Comparison of ENCODE assay signal across 8 mouse cellular contexts in the genomic region with DNA sequence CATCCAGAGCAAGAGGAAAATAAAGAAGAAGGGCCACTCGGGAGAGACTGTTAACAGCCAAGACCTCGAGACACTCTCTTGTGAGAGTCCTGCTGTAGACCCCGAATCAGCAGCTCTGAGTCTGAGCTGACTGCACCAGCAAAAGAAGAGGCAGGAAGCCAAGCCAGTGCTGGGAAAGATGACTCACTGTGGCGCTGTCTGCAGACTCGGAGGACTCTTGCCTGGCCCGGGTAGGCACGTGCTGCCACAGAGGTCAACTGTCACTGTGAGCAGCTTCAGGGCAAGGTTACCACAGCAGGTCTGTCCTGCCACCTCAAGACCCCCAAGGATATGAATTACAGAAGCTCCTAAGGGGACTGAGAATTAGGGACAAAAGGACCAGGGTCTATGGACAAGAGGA. TPM values are rescaled to one million over a fixed set of nuclear protein-coding genes. Genes with fewer than 3 reads are reported as not detected.
A peak's percentile ranks its signal among the peaks of the same experiment; 100 is the strongest.
DNase-seq lines count a peak whose midpoint lies in the region; ATAC-seq and TF ChIP-seq lines count a peak whose summit lies in the region.

No protein-coding gene starts in this region.

- H3K79me2 ChIP-seq in C2C12 (ENCODE audit: control insufficient read depth, insufficient read depth), result no peaks in the 10 kb centered on the region

- peak; percentile 15 for DNase-seq in forebrain, postnatal 0 days
- DNase-seq in forebrain, embryonic 14.5 days (ENCODE audit: low spot score), result no peak
- DNase-seq in cerebellum, postnatal 36 days, result peak; percentile 5 to 7
- DNase-seq in layer of hippocampus, postnatal 10 days (ENCODE audit: low spot score in 2 of 2), result peak; percentile 22 to 42
- DNase-seq in stomach, postnatal 0 days (ENCODE audit: low spot score), result peak; percentile 25
- no peak for DNase-seq in spleen, postnatal 14 days (ENCODE audit: low spot score in 2 of 2)

- H3K4me2 ChIP-seq in forebrain, postnatal 0 days (ENCODE audit: low read depth), result no peak overlapping the region
- no peak overlapping the region for H3K4me2 ChIP-seq in forebrain, embryonic 14.5 days (ENCODE audit: low read length)
- no peak overlapping the region for H3K4me2 ChIP-seq in stomach, postnatal 0 days (replicated peaks; ENCODE audit: low read depth)
- H3K4me2 ChIP-seq in kidney, embryonic 14.5 days (replicated peaks; ENCODE audit: low read depth, low read length), result no peak overlapping the region

- H3ac ChIP-seq in C2C12 (ENCODE audit: control insufficient read depth, insufficient read length, low read depth), result no peak overlapping the region

- no peaks in the 10 kb centered on the region for H3K4me1 ChIP-seq in forebrain, postnatal 0 days (ENCODE audit: insufficient read depth)
- H3K4me1 ChIP-seq in forebrain, embryonic 14.5 days (ENCODE audit: control insufficient read depth, insufficient read depth, low read length), result no peaks in the 10 kb centered on the region
- no peaks in the 10 kb centered on the region for H3K4me1 ChIP-seq in stomach, postnatal 0 days (replicated peaks; ENCODE audit: control insufficient read depth, insufficient read depth)
- H3K4me1 ChIP-seq in kidney, embryonic 14.5 days (ENCODE audit: control insufficient read depth, insufficient read depth, low read length), result no peaks in the 10 kb centered on the region

- no peak overlapping the region for H3K9ac ChIP-seq in forebrain, postnatal 0 days
- no peak overlapping the region for H3K9ac ChIP-seq in forebrain, embryonic 14.5 days (ENCODE audit: low read length)
- no peak overlapping the region for H3K9ac ChIP-seq in stomach, postnatal 0 days (ENCODE audit: low read length)
- H3K9ac ChIP-seq in kidney, embryonic 14.5 days (ENCODE audit: low read depth, low read length), result no peak overlapping the region

- no peaks in the 10 kb centered on the region for H3K27me3 ChIP-seq in forebrain, postnatal 0 days (ENCODE audit: insufficient read depth, low read length)
- no peaks in the 10 kb centered on the region for H3K27me3 ChIP-seq in forebrain, embryonic 14.5 days (replicated peaks; ENCODE audit: control insufficient read depth, insufficient read depth, low read length)
- H3K27me3 ChIP-seq in C2C12 (ENCODE audit: control insufficient read depth, insufficient read depth, insufficient read length), result peaks cover 21% of the 10 kb centered on the region
- no peaks in the 10 kb centered on the region for H3K27me3 ChIP-seq in stomach, postnatal 0 days (ENCODE audit: control insufficient read depth, insufficient read depth, low read length)
- H3K27me3 ChIP-seq in kidney, embryonic 14.5 days (ENCODE audit: control insufficient read depth, insufficient read depth, low read length), result no peaks in the 10 kb centered on the region

- no peaks in the 10 kb centered on the region for H3K36me3 ChIP-seq in forebrain, postnatal 0 days (ENCODE audit: insufficient read depth)
- no peaks in the 10 kb centered on the region for H3K36me3 ChIP-seq in forebrain, embryonic 14.5 days (ENCODE audit: control insufficient read depth, insufficient read depth, low read length)
- no peaks in the 10 kb centered on the region for H3K36me3 ChIP-seq in C2C12 (ENCODE audit: control insufficient read depth, insufficient read depth)
- H3K36me3 ChIP-seq in stomach, postnatal 0 days (ENCODE audit: control insufficient read depth, insufficient read depth, low read length), result no peaks in the 10 kb centered on the region
- H3K36me3 ChIP-seq in kidney, embryonic 14.5 days (ENCODE audit: control insufficient read depth, insufficient read depth, low read length), result no peaks in the 10 kb centered on the region

- WGBS in forebrain, postnatal 0 days, result 54% methylated on average over 7 of the region's 7 CpGs
- WGBS in forebrain, embryonic 14.5 days, result 63% methylated on average over 7 of the region's 7 CpGs
- 28% methylated on average over 7 of the region's 7 CpGs for WGBS in stomach, postnatal 0 days
- 60% methylated on average over 7 of the region's 7 CpGs for WGBS in kidney, embryonic 14.5 days

- no peaks in the 10 kb centered on the region for H3K9me3 ChIP-seq in forebrain, postnatal 0 days (ENCODE audit: low read length)
- H3K9me3 ChIP-seq in forebrain, embryonic 14.5 days (replicated peaks; ENCODE audit: control insufficient read depth, low read length), result no peaks in the 10 kb centered on the region
- H3K9me3 ChIP-seq in stomach, postnatal 0 days (ENCODE audit: control insufficient read depth, low read length), result no peaks in the 10 kb centered on the region
- H3K9me3 ChIP-seq in kidney, embryonic 14.5 days (ENCODE audit: control insufficient read depth, low read length), result no peaks in the 10 kb centered on the region

- TF ChIP-seq EP300 in stomach, postnatal 0 days (optimal IDR thresholded peaks at IDR 0.05), result no peak

- no peaks in the 10 kb centered on the region for H3K79me3 ChIP-seq in C2C12 (ENCODE audit: low read depth)

- peak; percentile 36 for ATAC-seq in forebrain, postnatal 0 days
- ATAC-seq in forebrain, embryonic 14.5 days, result no peak
- no peak for ATAC-seq in stomach, postnatal 0 days (ENCODE audit: low FRiP score, low TSS enrichment)
- ATAC-seq in kidney, embryonic 14.5 days (ENCODE audit: low FRiP score, low TSS enrichment), result no peak

- no peak for TF ChIP-seq CTCF in forebrain, postnatal 0 days (IDR thresholded peaks at IDR 0.05; ENCODE audit: low read depth)
- no peak for TF ChIP-seq CTCF in C2C12 (IDR thresholded peaks at IDR 0.05; ENCODE audit: control insufficient read depth, insufficient read depth, insufficient read length)
- no peak for TF ChIP-seq CTCF in stomach, postnatal 0 days (IDR thresholded peaks at IDR 0.05; ENCODE audit: low read depth)

- no peak overlapping the region for H3K27ac ChIP-seq in forebrain, postnatal 0 days (ENCODE audit: low read depth, low read length)
- no peak overlapping the region for H3K27ac ChIP-seq in forebrain, embryonic 14.5 days (ENCODE audit: low read depth, low read length)
- H3K27ac ChIP-seq in stomach, postnatal 0 days (replicated peaks), result no peak overlapping the region
- H3K27ac ChIP-seq in kidney, embryonic 14.5 days (ENCODE audit: low read depth, low read length), result no peak overlapping the region

- H3K4me3 ChIP-seq in forebrain, postnatal 0 days (ENCODE audit: low read depth, low read length), result no peak overlapping the region
- no peak overlapping the region for H3K4me3 ChIP-seq in forebrain, embryonic 14.5 days (ENCODE audit: low read depth, low read length)
- no peak overlapping the region for H3K4me3 ChIP-seq in C2C12 (ENCODE audit: insufficient read depth, poor library complexity, severe bottlenecking)
- no peak overlapping the region for H3K4me3 ChIP-seq in stomach, postnatal 0 days (ENCODE audit: low read depth, low read length)
- H3K4me3 ChIP-seq in kidney, embryonic 14.5 days (ENCODE audit: low read length), result no peak overlapping the region

TF ChIP-seq in C2C12, 6 proteins besides CTCF, POLR2A, EP300 and RAD21:
- TF ChIP-seq MYOG (IDR thresholded peaks at IDR 0.05; ENCODE audit: control insufficient read depth, extremely low read depth, insufficient read length), result no peak
- TF ChIP-seq MAX (IDR thresholded peaks at IDR 0.05), result peak; percentile 86
- no peak for TF ChIP-seq MYOD1 (IDR thresholded peaks at IDR 0.05; ENCODE audit: control insufficient read depth, insufficient read length, low read depth)
- TF ChIP-seq USF1 (IDR thresholded peaks at IDR 0.05; ENCODE audit: low read depth), result peak; percentile 83
- TF ChIP-seq FOSL1 (IDR thresholded peaks at IDR 0.05; ENCODE audit: insufficient read depth, low read length, poor library complexity, severe bottlenecking), result peak; percentile 23
- TF ChIP-seq CEBPB (IDR thresholded peaks at IDR 0.05; ENCODE audit: low read depth), result no peak

RNA-seq across cellular contexts. Expression of a gene that starts 42.7 kb away (rescaled TPM):
- total RNA-seq in forebrain, postnatal 0 days (2014; rRNA removed), result 98.1 and 106 TPM in 2 replicates
- 6.8 and 11.6 TPM in 2 replicates for polyA plus RNA-seq in forebrain, postnatal 0 days (2015; fragmentation: Nextera tagmentation; extraction: Ambion mirVana)
- 4.3 and 5.4 TPM in 2 replicates for polyA plus RNA-seq in forebrain, embryonic 14.5 days (2014; fragmentation: Nextera tagmentation; extraction: Ambion mirVana)
- 0.16 TPM for polyA plus RNA-seq in C2C12 (2012; fragmentation: generic; extraction: Trizol)
- 100 to 1,000 TPM; 204 to 206 TPM for total RNA-seq in layer of hippocampus, postnatal 10 days (2021)
- polyA plus RNA-seq in stomach, postnatal 0 days (2015; fragmentation: Nextera tagmentation; extraction: Ambion mirVana), result 0.28 and 0.31 TPM in 2 replicates
- 0.11 and 0.12 TPM in 2 replicates for polyA plus RNA-seq in kidney, embryonic 14.5 days (2014; fragmentation: Nextera tagmentation; extraction: Ambion mirVana)

Comparison
In these comparisons a context has a peak if more than half of its experiments do, and no peak if none do; other contexts are left out.
1. DNase-seq: peak in forebrain, postnatal 0 days (single experiment), cerebellum, postnatal 36 days (2 of 2), layer of hippocampus, postnatal 10 days (2 of 2) and stomach, postnatal 0 days (single experiment); none in forebrain, embryonic 14.5 days (single experiment) and spleen, postnatal 14 days (0 of 2).